Mouse (Mus musculus): ENCODE measurements around the gene Rsrc1.

Gene Rsrc1

GRCm38 (mm10) chr3:66981101-66981661 lies at the start of gene Rsrc1:
Gene Rsrc1, plus strand, starts transcription at chr3:66981390.
- no peak for DNase-seq (ENCODE audit: low spot score)

- DNase-seq (ENCODE audit: low spot score): no peak
Observed at GRCm38 (mm10) chr3:66939675-66940074, 41.5 kb upstream of the Rsrc1 start.

- no peak for DNase-seq (ENCODE audit: low spot score)
Observed at GRCm38 (mm10) chr3:66955126-66955525, 26.1 kb upstream of the Rsrc1 start.

GRCm38 (mm10) chr3:66959972-66960371 lies 21.2 kb upstream of the Rsrc1 start:
- no peak for DNase-seq (ENCODE audit: low spot score)

GRCm38 (mm10) chr3:66964884-66965283 lies 16.3 kb upstream of the Rsrc1 start:
- no peak for DNase-seq (ENCODE audit: low spot score)

- no peak for DNase-seq (ENCODE audit: low spot score)
Observed at GRCm38 (mm10) chr3:66967508-66967907, 13.7 kb upstream of the Rsrc1 start.

- no peak for DNase-seq (ENCODE audit: low spot score)
Observed at GRCm38 (mm10) chr3:66970261-66970660, 10.9 kb upstream of the Rsrc1 start.

GRCm38 (mm10) chr3:66970661-66971331 lies 10.4 kb upstream of the Rsrc1 start:
- DNase-seq (ENCODE audit: low spot score): no peak

- DNase-seq (ENCODE audit: low spot score): no peak
Observed at GRCm38 (mm10) chr3:66972191-66972950, 8.8 kb upstream of the Rsrc1 start.

- DNase-seq (ENCODE audit: low spot score): no peak
Observed at GRCm38 (mm10) chr3:66973391-66973943, 7.7 kb upstream of the Rsrc1 start.

GRCm38 (mm10) chr3:66974501-66974900 lies 6.7 kb upstream of the Rsrc1 start:
- no peak for DNase-seq (ENCODE audit: low spot score)

GRCm38 (mm10) chr3:66976889-66977615 lies 4.1 kb upstream of the Rsrc1 start:
- DNase-seq (ENCODE audit: low spot score): no peak

- DNase-seq (ENCODE audit: low spot score): no peak
Observed at GRCm38 (mm10) chr3:66977811-66978456, 3.3 kb upstream of the Rsrc1 start.

- DNase-seq (ENCODE audit: low spot score): no peak
Observed at GRCm38 (mm10) chr3:66978457-66979381, 2.5 kb upstream of the Rsrc1 start.

- no peak for DNase-seq (ENCODE audit: low spot score)
Observed at GRCm38 (mm10) chr3:66979491-66979890, 1.7 kb upstream of the Rsrc1 start.

GRCm38 (mm10) chr3:66980111-66980975 lies 847 bp upstream of the Rsrc1 start:
- DNase-seq (ENCODE audit: low spot score): no peak

- DNase-seq (ENCODE audit: low spot score): no peak
Observed at GRCm38 (mm10) chr3:66981706-66982105, 516 bp downstream of the Rsrc1 start, which contains the start of gene Shox2. Gene Shox2, minus strand, starts transcription at chr3:66981771.

GRCm38 (mm10) chr3:66982181-66982911 lies 1.2 kb downstream of the Rsrc1 start:
- DNase-seq (ENCODE audit: low spot score): no peak

- no peak for DNase-seq (ENCODE audit: low spot score)
Observed at GRCm38 (mm10) chr3:66983481-66983880, 2.3 kb downstream of the Rsrc1 start.

Data from layer of hippocampus, adult 11-12 months (tissue).